Mouse (Mus musculus) olfactory bulb, adult 2 months (tissue): ENCODE results near the gene Tmem81. TPM values are rescaled to one million over a fixed set of nuclear protein-coding genes. Genes with fewer than 3 reads are reported as not detected.
"Not testable (repeated sequence)": the region's sequence is repeated elsewhere in the genome, so short reads cannot be mapped to it uniquely, and the experiment has no call there.

Source experiments
- H3K27ac ChIP-seq: fragments of 200-500 bp; 2 replicates; pipeline ENCODE4 v1.5.1; 2012; ENCODE audit warnings: low read depth, low read length; ENCODE audit not compliant: insufficient read depth
- H3K4me1 ChIP-seq: fragments of 200-500 bp; 2 replicates; pipeline ENCODE4 v1.6.1; 2012; ENCODE audit warnings: low read length; ENCODE audit not compliant: control insufficient read depth, insufficient read depth
- H3K4me3 ChIP-seq: fragments of 200-500 bp; 2 replicates; pipeline ENCODE4 v1.5.1; 2012; ENCODE audit warnings: mild to moderate bottlenecking, low read depth, low read length, moderate library complexity; ENCODE audit not compliant: insufficient read depth
- CTCF ChIP-seq: fragments of 200-500 bp; IDR thresholded peaks from 2 replicates; pipeline ENCODE4 v1.5.1; 2012; ENCODE audit warnings: low read depth, mild to moderate bottlenecking, low read length, moderate library complexity; ENCODE audit not compliant: insufficient read depth
- POLR2A ChIP-seq: fragments of 200-500 bp; IDR thresholded peaks from 2 replicates; pipeline ENCODE4 v1.6.1; 2012; ENCODE audit warnings: mild to moderate bottlenecking, low read depth, low read length, moderate library complexity; ENCODE audit not compliant: insufficient read depth
- WGBS: fragments of 180-500 bp; shearing (Covaris S2); methylation state at CpG from one replicate; pipeline ENCODE4 v1.1.7; 2018; 5-methylcytosine and 5-hydroxymethylcytosine counted together
- polyA plus RNA-seq: library from polyadenylated mRNA; stranded (reverse); fragments of >200 nt; gene quantifications from 2 replicates; pipeline ENCODE4 v1.2.4, GENCODE M21; 2012; ENCODE audit warnings: low replicate concordance; ENCODE audit not compliant: missing spikeins, insufficient read depth, insufficient read length

Tmem81 gene
- polyA plus RNA-seq: not detected in 2 replicates

DNA sequence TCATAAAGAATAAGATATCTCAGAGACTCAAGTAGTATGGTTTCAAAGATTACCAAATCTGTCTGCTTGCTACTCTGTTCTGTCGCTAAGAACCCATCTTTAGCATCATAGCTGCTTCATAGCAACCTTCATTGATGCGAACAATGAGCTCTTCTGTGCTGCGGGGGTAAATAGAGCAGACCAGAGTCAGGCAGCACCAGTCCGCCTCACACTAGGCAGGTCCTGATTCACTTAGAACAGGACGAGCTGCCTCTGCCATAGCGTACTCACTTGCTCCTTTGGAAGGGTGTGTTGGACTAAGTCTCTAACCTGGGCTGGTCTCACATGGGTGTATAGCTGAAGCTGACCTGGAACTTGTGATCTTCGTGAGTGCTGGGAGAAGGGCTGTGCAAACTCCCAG is at the start of gene Tmem81:
TSS of gene Tmem81 (plus strand) at position 173 of the 400 bp plus-strand sequence.
- H3K27ac ChIP-seq: peak within 1 kb of the TSS; percentile 36; the same call in 1 of the 2 replicates
- WGBS: 46% methylated on average over 7 of the region's 7 CpGs

DNA sequence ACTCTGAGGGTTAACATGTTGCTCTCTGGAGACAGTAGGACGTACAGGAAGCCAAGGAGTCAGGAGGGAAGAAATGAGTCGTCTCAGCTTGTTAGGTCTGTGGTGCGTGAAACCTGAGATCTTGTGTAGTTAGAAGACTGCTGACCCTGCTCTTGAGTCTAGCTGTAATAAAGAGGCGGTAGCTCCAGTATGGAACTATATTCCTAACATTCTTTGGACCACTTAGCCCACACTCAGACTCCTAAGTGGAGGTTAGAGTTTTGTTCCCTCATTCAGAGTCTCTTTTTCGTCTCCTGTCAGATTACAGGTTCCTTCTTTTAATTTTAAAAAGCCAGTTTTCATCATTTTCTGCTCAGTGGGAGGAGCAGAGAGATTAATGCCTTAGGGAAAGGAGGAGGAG is 41.4 kb upstream of the Tmem81 start:
- WGBS: 74% methylated on average over 5 of the region's 5 CpGs
- Histone ChIP-seq H3K4me3 (no peak overlapping the region), H3K4me1 (no peaks in the 10 kb centered on the region), H3K27ac (no peak overlapping the region)
- TF ChIP-seq POLR2A (no peak), CTCF (no peak)

More for the DNA sequence above, at the start of gene Tmem81:
- TF ChIP-seq CTCF (no peak), POLR2A (no peak)
- H3K4me3 ChIP-seq: no peak within 1 kb of the TSS
- no peaks in the 10 kb centered on the region for H3K4me1 ChIP-seq

DNA sequence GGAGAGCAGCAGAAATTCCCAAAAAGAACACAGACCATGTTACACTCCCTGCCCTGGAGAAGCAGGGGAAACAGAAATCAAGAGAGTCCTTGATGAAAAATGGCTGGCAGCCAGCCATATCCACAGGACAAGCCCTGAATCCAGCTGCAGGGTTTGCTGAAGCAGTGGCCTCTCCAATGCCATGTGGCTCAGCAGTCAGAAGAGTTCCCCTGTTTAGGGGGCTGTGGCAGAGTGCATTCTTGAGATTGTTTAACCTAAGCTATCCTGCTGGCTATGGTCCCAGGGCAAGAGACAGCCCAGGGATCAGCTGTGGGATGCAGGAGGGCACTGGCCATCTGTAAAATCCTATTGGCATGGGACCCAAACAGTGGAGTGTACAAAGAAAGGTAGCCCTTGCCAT is 37.1 kb upstream of the Tmem81 start:
- no peak overlapping the region for H3K27ac ChIP-seq
- no peak overlapping the region for H3K4me3 ChIP-seq
- no peak for TF ChIP-seq POLR2A
- no peak for TF ChIP-seq CTCF
- H3K4me1 ChIP-seq: no peaks in the 10 kb centered on the region

GRCm38 (mm10) chr1:132469519-132469918 is 36.5 kb upstream of the Tmem81 start:
- Histone ChIP-seq H3K27ac (no peak overlapping the region), H3K4me1 (no peaks in the 10 kb centered on the region), H3K4me3 (no peak overlapping the region)
- WGBS: 92% methylated on average over 7 of the region's 7 CpGs
- TF ChIP-seq POLR2A (no peak), CTCF (no peak)

DNA sequence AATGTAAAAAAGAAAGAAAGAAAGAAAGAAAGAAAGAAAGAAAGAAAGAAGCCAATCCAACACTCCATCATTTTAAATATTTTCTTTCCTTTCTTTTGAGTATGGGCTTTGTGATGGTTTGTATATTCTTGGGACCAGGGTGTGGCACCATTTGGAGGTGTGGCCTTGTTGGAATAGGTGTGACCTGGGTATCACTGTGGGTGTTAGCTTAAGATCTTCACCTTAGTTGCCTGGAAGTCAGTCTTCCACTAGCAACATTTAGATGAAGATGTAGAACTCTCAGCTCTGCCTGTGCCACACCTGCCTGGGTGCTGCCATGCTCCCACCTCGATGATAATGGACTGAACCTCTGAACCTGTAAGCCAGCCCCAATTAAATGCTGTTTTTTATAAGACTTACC is 36.0 kb upstream of the Tmem81 start:
- WGBS: 72% methylated on average over 1 of the region's 1 CpGs
- H3K4me3 ChIP-seq: not testable (repeated sequence)

GRCm38 (mm10) chr1:132471032-132471431 is 35.0 kb upstream of the Tmem81 start:
- WGBS: 62% methylated on average over 2 of the region's 2 CpGs
- TF ChIP-seq POLR2A (no peak), CTCF (no peak)
- Histone ChIP-seq H3K4me1 (no peaks in the 10 kb centered on the region), H3K27ac (no peak overlapping the region), H3K4me3 (no peak overlapping the region)

More for the DNA sequence above, 36.0 kb upstream of the Tmem81 start:
- H3K4me1 ChIP-seq, H3K27ac ChIP-seq: not testable (repeated sequence)

- no peak overlapping the region for H3K4me3 ChIP-seq
- WGBS: 89% methylated on average over 5 of the region's 5 CpGs
- no peak overlapping the region for H3K27ac ChIP-seq
- no peaks in the 10 kb centered on the region for H3K4me1 ChIP-seq
- no peak for TF ChIP-seq POLR2A
- no peak for TF ChIP-seq CTCF
Measured at GRCm38 (mm10) chr1:132471499-132471898, 34.5 kb upstream of the Tmem81 start.

- WGBS: 49% methylated on average over 5 of the region's 5 CpGs
Measured at GRCm38 (mm10) chr1:132472537-132472936, 33.5 kb upstream of the Tmem81 start.

DNA sequence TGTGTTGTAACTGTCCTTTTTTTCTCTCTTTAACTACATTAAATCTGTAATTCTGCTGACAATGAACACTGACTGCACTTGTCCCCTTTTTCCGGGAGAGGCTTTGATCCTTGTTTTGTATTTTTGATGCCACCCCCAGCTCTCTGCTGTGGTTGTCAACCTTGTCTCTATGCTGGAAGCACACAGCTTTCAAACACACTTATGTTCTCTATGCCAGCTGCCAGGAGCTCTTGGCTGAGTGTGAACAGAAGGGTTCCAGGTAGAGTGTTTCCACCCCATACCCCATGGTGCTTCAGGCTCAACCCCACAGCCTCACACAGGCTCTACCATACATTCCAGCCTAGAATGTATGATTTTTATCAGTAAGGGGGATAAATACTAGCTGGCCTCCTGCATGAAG is 31.5 kb upstream of the Tmem81 start:
- Histone ChIP-seq H3K27ac (no peak overlapping the region), H3K4me3 (no peak overlapping the region), H3K4me1 (peaks cover 2% of the 10 kb centered on the region; the same call in 1 of the 2 replicates)
- 8% methylated on average over 1 of the region's 1 CpGs for WGBS
- no peak for TF ChIP-seq POLR2A
- no peak for TF ChIP-seq CTCF

More at GRCm38 (mm10) chr1:132472537-132472936, 33.5 kb upstream of the Tmem81 start:
- H3K4me3 ChIP-seq: no peak overlapping the region
- TF ChIP-seq POLR2A: no peak
- no peaks in the 10 kb centered on the region for H3K4me1 ChIP-seq
- H3K27ac ChIP-seq: no peak overlapping the region

DNA sequence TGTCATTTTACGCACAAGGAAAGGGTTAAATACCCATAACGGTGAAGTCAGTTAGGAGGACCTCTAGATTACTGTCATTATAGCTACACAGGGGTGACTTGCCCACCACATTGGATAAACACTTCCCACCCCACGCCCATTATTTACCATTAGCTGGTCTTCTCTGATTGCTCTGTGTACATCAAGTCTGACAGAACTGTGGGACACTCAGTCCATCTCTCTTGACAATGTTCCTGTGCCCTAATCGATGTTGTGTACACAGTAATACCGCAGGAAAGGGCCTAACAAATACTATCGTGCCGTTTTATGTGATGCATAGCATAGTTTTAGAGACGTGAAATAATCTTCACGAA is 29.5 kb upstream of the Tmem81 start:
- 1% methylated on average over 9 of the region's 9 CpGs for WGBS
- H3K4me3 ChIP-seq: peak overlapping the region; percentile 63
- H3K27ac ChIP-seq: peak overlapping the region; percentile 80; the same call in 1 of the 2 replicates
- TF ChIP-seq POLR2A (no peak), CTCF (no peak)
- H3K4me1 ChIP-seq: peaks cover 2% of the 10 kb centered on the region; the same call in 1 of the 2 replicates
